Mouse (Mus musculus) heart, adult 8-10 months (tissue): ENCODE measurements around the gene Nphp4. TPM values are rescaled to one million over a fixed set of nuclear protein-coding genes. Genes with fewer than 3 reads are reported as not detected.
"Not testable (repeated sequence)": the region's sequence is repeated elsewhere in the genome, so short reads cannot be mapped to it uniquely, and the experiment has no call there.

ENCODE experiments used
- DNase-seq: peaks from one replicate; pipeline ENCODE4 v3.0.0; 2022; ENCODE audit warnings: low spot score
- total RNA-seq, 4 experiments: library from RNA; stranded (reverse); gene quantifications; 2 replicates each; pipeline ENCODE4 v1.2.4; 2022

Gene Nphp4
- total RNA-seq, 4 experiments from 2014 or later = 0.82 to 1.2 (median 1.0) TPM

- not testable (repeated sequence) for DNase-seq
These were observed 79.3 kb downstream of the Nphp4 start for GRCm38 (mm10) chr4:152555806-152556205.

GRCm38 (mm10) chr4:152558246-152558645 is 81.7 kb downstream of the Nphp4 start:
- DNase-seq = no peak

DNA sequence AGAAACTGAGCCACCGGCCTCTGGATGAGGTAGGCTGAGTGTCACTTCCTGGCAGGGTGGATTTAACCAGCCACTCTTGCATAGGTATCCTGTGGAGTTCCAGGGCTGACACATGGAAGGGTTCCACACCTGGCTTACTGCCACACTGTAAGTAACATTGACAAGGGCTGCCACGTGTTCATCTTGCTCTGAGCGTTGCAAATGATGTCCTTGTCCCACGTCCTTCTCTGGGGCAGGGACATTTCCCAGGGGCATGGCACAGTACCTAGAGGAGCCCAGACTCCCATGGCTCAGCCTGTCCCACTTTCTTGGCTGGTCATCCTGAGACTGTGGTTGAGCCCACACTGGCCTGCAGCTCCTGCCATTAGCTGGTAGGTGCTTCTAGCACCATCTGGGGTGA is 91.5 kb downstream of the Nphp4 start:
- no peak for DNase-seq

DNA sequence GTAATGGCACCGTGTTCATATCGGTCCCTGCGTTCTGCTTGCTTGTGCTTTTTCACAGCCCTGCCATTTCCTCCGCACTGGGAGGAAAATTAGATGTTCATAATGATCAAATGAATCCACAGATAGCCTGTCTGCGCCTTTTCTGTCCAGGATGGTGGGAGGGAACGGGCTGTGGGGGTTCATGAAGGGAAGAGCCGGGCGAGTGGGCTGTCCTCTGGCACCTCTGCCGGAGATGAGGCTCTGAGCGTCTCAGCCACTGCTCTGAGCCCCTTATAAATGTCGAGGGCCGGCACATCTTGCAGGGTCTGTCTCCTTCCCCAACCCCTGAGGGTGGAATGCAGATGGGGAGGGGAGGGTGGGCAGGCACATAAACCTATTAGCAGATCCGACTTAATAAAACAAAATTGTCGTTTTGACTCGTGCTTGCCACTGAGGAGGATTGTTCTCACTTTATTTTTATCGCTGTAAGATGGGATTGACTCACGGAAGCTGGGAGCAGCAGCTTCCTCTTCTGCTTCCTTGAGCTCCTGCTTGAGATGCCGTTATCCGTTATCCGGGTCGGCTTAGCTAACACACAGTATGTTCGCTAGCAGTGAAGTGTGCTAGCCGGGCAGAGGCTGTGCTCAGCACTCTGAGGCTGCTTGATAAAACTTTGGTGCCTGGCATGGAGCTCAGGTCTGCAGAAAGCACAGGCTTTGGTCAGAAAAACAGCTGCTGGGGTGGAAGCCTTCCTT is 92.3 kb downstream of the Nphp4 start:
- DNase-seq = no peak

DNA sequence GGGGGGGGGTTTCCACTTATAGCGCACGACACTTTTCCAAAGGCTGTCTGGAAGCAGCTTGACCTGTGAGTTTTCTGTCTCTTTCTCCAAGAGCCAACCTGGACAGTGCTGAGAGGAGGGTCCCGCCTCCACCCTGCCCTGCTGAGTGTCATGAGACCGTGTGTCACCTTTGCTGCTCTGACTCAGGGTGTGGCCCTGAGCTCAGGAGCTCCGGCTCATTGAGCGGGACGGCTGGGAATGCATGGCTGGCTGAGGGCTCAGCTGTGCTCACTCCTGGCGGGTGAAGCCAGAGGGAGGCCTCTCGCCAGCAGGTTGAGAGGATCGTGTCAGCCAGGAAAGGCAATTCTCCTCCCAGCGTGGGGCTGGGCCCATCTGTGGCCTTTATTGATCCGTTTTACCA is 97.8 kb downstream of the Nphp4 start:
- no peak for DNase-seq

- no peak for DNase-seq
These were observed 100.3 kb downstream of the Nphp4 start for GRCm38 (mm10) chr4:152576826-152577225.

- no peak for DNase-seq
These were observed 103.5 kb downstream of the Nphp4 start for GRCm38 (mm10) chr4:152579956-152580355.

- DNase-seq = no peak
These were observed 105.7 kb downstream of the Nphp4 start for GRCm38 (mm10) chr4:152582206-152582605.

DNA sequence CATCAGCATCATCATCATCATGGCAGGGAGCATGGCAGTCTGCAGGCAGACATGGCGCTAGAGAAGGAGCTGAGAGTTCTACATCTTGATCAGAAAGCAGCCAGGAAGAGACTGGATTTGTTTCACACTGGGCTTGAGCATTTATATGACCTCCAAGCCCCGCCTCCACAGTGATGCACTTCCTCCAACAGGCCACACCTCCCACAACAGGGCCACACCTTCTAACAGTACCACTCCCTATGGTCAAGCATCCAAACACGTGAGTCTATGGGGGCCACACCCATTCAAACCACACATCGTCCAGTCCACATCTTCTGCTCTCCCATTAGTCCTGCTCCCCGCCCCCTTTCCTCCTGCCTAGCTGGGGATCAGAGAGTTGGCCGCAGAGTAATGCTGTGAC is 107.1 kb downstream of the Nphp4 start:
- DNase-seq = no peak

DNA sequence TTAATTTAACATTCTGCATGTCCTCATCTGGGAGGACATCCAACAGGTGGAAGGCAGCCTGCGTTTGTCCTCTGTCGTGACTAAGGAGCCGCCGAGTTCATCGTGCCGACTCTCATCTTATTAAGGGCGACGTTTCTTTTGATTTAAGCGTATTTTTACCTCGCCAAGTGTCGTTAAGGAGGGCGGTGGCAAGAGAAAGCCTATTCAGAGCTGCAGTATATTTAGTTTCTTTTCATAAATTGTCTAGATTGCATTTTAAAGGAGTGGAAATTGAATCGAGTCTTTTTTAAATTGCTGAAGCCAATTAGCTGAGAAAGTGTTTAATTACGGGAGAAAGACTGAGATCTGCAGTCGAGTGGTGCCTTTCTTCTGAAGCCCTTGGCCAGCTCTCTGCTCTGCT is 109.0 kb downstream of the Nphp4 start:
- DNase-seq = no peak

DNA sequence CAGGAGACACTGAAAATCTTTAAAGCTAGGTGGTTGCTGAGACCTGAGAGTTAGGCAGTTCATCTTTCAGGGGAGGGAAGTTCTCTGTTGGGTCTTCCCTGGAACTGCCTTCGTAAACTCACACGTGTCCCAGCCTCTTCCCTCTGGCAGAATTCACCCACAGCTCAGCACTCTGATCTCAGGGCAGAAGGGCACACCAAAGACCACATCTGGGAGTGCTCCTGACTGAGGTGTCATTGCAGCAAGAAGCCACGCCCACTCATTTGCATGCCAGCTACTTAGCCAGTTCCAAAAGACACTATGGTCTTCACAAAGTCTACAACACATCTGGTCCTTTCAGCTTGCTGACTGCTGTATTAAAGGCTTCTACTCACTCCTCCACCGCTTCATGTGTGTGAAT is 109.7 kb downstream of the Nphp4 start:
- DNase-seq = no peak

GRCm38 (mm10) chr4:152604285-152604684 is 127.8 kb downstream of the Nphp4 start:
- no peak for DNase-seq

DNA sequence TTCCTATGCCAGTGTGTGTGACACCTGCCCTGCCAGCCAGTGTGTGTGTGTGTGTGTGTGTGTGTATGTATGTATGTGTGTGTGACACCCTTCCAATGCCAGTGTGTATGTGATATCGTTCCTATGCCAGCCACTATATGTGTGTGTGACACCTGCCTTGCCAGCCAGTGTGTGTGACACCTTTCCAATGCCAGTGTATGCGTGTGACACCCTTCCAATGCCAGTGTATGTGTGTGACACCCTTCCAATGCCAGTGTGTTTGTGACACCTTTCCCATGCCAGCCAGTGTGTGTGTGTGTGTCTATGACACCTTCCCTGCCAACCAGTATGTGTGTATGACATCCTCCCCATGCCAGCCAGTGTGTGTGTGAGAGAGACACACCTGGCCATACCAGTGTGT is 132.7 kb downstream of the Nphp4 start:
- no peak for DNase-seq

GRCm38 (mm10) chr4:152610026-152610425 is 133.5 kb downstream of the Nphp4 start:
- no peak for DNase-seq

Other genes with a start within 250 kb of the Nphp4 start
- 10 to 100 TPM in 2 of 4 experiments, 1 to 10 TPM in 2; 5.6 to 11.9 (median 9.8) TPM for gene Gpr153, start 202.5 kb upstream of the Nphp4 start, total RNA-seq
- gene Hes3, start 185.0 kb upstream of the Nphp4 start, total RNA-seq = not detected
- 10 to 100 TPM; 25.2 to 36.4 (median 30.6) TPM for gene Icmt, start 179.5 kb upstream of the Nphp4 start, total RNA-seq
- 10 to 100 TPM; 29.1 to 63.4 (median 46.1) TPM for gene Rnf207, start 157.7 kb upstream of the Nphp4 start, total RNA-seq
- gene Rpl22, start 151.0 kb upstream of the Nphp4 start, total RNA-seq = 100 to 1,000 TPM; 266 to 327 (median 276) TPM
- gene Chd5, start 138.1 kb upstream of the Nphp4 start, total RNA-seq = under 1 TPM; 0.19 to 0.59 (median 0.27) TPM
- gene Kcnab2, start 1.2 kb downstream of the Nphp4 start, total RNA-seq = 1 to 10 TPM; 2.1 to 4.5 (median 3.1) TPM